Mouse (Mus musculus): ENCODE measurements around the gene Ntrk3. TPM values are rescaled to one million over a fixed set of nuclear protein-coding genes. Genes with fewer than 3 reads are reported as not detected.

The Ntrk3 gene
- polyA plus RNA-seq, 1 experiment from 2014 or later, result 3.0 TPM

DNA sequence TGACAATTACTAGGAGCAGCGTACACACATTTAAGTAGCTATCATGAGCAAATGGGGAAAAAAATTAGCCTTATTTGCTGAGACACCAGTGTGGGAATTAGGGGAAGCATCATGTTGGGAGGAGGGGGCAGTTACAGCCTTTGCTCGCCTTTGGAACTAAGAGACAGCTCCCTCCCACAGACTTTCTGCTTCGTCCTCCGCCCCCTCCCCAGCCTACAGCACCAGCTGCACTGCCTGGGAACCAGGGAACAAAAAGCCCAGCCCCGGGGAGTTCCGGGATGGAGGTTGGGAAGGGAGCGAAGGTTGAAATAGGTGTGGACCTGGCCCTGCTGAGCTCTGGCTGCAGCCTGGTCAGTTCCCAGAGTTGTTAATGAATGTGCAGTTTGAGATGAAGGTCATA is 151.9 kb downstream of the Ntrk3 start:
- Histone ChIP-seq H3K9ac (no peak overlapping the region), H3K4me3 (replicated peaks) (no peak overlapping the region), H3K27me3 (replicated peaks) (peaks cover 40% of the 10 kb centered on the region), H3K4me1 (no peaks in the 10 kb centered on the region), H3K9me3 (no peaks in the 10 kb centered on the region), H3K36me3 (no peaks in the 10 kb centered on the region), H3K27ac (no peak overlapping the region), H3K4me2 (no peak overlapping the region)
- ATAC-seq (ENCODE audit: insufficient read depth, low FRiP score, low read depth), result no peak
- WGBS, result 45% methylated on average over 7 of the region's 7 CpGs

DNA sequence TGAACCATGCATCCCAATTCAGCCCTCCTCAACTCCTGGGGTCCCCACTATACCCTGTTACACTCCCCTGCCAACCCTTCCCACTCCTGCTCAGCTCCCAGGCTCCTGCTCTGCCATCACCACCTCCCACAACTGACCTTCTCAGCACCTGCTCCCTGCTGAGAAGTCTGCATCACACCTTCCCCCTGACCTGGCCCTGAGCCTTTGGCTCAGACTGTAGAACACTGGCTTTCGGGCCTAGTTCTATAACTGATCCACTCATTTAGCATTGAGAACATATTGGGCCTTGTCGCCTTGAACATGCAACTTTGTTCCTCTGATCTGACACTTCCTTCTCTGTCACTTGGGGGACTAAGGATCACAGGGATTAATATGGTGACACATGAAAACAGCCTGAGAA is 152.9 kb downstream of the Ntrk3 start:
- WGBS, result 69% methylated on average over 2 of the region's 2 CpGs
- no peak for ATAC-seq (ENCODE audit: insufficient read depth, low FRiP score, low read depth)
- H3K4me3 ChIP-seq (replicated peaks), result no peak overlapping the region
- H3K9me3 ChIP-seq, result no peaks in the 10 kb centered on the region
- H3K4me2 ChIP-seq, result no peak overlapping the region
- H3K36me3 ChIP-seq, result no peaks in the 10 kb centered on the region
- H3K27me3 ChIP-seq (replicated peaks), result peaks cover 49% of the 10 kb centered on the region
- H3K4me1 ChIP-seq, result no peaks in the 10 kb centered on the region
- H3K27ac ChIP-seq, result no peak overlapping the region
- H3K9ac ChIP-seq, result no peak overlapping the region

DNA sequence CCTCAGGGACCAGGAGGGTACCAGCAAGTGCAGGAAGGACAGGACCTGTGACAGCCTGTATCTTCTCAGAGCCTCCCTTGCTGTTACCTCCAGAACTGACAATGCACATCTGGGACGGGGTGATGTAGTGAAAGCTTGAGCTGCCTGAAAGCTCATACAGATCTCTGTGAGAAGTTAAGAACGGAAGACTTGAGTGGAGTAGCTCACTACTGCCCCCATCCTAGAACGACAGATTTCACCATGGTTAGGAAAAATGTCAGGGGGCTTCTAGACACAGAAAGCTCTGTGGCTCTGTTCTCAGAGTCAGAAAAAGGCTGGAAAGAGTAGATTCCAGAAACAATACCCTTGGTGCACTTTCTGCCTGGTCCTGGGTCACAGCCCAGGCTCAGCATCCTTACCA is 153.3 kb downstream of the Ntrk3 start:
- Histone ChIP-seq H3K36me3 (no peaks in the 10 kb centered on the region), H3K9me3 (no peaks in the 10 kb centered on the region), H3K4me1 (no peaks in the 10 kb centered on the region), H3K4me2 (no peak overlapping the region), H3K27ac (no peak overlapping the region), H3K4me3 (replicated peaks) (no peak overlapping the region), H3K27me3 (replicated peaks) (peaks cover 53% of the 10 kb centered on the region), H3K9ac (no peak overlapping the region)
- ATAC-seq (ENCODE audit: insufficient read depth, low FRiP score, low read depth), result no peak
- 9% methylated on average over 3 of the region's 3 CpGs for WGBS

DNA sequence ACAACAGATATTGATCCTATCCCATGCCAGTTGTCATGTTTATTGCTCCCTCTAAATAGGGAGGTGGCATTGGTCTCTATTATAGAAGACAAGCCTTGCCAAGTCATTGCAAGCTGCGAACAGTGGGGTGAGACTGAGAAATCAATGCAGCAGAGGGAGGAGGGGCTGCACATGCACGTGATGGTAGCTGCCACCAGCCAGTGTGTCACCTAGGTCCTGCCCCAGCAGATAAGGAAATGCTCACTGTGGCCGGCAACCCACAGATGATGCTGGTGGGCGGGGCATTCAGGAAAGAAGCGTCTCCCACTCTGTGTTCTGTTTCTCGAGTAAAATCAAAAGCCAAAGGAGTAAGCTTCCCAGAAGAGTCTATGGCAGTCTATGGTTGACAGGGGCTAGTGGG is 154.1 kb downstream of the Ntrk3 start:
- Histone ChIP-seq H3K4me2 (no peak overlapping the region), H3K9ac (no peak overlapping the region), H3K9me3 (no peaks in the 10 kb centered on the region), H3K27me3 (replicated peaks) (peaks cover 60% of the 10 kb centered on the region), H3K4me3 (replicated peaks) (no peak overlapping the region), H3K36me3 (no peaks in the 10 kb centered on the region), H3K27ac (no peak overlapping the region), H3K4me1 (peaks cover 7% of the 10 kb centered on the region; the same call in 1 of the 2 replicates)
- ATAC-seq (ENCODE audit: insufficient read depth, low FRiP score, low read depth), result no peak
- 49% methylated on average over 6 of the region's 6 CpGs for WGBS

DNA sequence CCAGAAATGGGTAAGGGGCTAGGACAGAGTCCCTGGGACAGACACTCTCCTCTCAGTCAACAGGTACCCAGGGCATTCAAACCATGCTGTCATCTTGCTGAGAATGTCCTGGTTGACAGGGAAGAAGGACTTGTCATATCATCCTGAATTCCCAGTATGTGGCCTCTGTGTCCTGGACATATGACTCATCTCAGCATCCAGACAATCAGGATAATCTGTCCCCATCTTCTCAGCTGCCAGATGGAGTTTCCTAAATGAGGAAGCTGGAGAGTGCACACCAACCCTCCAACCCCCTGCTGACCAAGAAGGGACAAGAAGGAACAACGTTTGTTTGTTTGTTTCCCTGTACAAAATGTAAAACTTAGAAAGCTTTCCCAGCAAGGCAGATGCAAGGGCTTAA is 156.5 kb downstream of the Ntrk3 start:
- WGBS, result 52% methylated on average over 1 of the region's 1 CpGs
- no peak overlapping the region for H3K27ac ChIP-seq
- H3K4me3 ChIP-seq (replicated peaks), result no peak overlapping the region
- no peak for ATAC-seq (ENCODE audit: insufficient read depth, low FRiP score, low read depth)
- H3K4me2 ChIP-seq, result no peak overlapping the region
- no peaks in the 10 kb centered on the region for H3K9me3 ChIP-seq
- H3K36me3 ChIP-seq, result no peaks in the 10 kb centered on the region
- H3K9ac ChIP-seq, result no peak overlapping the region
- peaks cover 76% of the 10 kb centered on the region for H3K27me3 ChIP-seq (replicated peaks)
- H3K4me1 ChIP-seq, result peaks cover 11% of the 10 kb centered on the region; the same call in 1 of the 2 replicates

DNA sequence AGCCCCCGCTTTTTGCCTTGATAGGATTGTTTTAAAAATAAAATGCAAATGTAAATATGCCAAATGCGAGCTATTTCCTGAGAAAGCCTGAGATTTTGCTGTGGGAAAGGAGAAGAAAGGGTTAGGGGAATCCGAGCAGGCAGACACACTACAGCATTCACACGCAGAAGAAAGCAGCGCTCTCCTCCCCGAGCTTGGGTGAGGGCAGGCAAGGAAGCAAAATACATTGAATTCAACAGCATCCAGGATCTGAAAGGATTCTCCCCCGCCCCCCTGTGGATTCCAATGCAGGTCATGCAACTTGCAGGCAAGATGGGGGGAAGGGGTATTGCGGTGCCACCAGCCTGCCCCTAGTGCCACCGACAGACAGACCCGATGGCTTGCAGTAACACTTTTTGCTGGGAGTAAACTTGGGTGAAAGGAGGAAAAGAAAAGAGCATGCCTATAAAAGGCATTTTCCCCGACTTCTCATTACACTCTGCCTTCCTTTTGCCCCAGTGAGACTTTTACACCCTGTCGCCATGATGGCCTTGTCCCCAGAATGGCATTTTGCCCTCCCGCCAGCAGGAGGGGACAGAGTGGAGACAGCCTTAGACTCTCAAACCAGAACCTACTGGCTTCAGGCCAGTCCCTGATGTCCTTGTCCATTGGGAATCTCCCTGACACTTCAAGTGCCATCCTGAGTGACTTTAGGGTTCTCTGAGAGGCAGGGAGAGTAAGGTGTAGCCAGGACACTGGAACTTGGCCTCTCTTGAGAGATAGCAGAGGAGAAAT is 158.2 kb downstream of the Ntrk3 start:
- peak overlapping the region; percentile 51 for H3K4me3 ChIP-seq (replicated peaks)
- no peaks in the 10 kb centered on the region for H3K36me3 ChIP-seq
- H3K27ac ChIP-seq, result no peak overlapping the region
- no peak for ATAC-seq (ENCODE audit: insufficient read depth, low FRiP score, low read depth)
- H3K27me3 ChIP-seq (replicated peaks), result peaks cover 82% of the 10 kb centered on the region
- H3K4me1 ChIP-seq, result peaks cover 11% of the 10 kb centered on the region; the same call in 1 of the 2 replicates
- WGBS, result 3% methylated on average over 13 of the region's 13 CpGs
- no peak overlapping the region for H3K9ac ChIP-seq
- no peaks in the 10 kb centered on the region for H3K9me3 ChIP-seq
- peak overlapping the region; percentile 84 for H3K4me2 ChIP-seq

DNA sequence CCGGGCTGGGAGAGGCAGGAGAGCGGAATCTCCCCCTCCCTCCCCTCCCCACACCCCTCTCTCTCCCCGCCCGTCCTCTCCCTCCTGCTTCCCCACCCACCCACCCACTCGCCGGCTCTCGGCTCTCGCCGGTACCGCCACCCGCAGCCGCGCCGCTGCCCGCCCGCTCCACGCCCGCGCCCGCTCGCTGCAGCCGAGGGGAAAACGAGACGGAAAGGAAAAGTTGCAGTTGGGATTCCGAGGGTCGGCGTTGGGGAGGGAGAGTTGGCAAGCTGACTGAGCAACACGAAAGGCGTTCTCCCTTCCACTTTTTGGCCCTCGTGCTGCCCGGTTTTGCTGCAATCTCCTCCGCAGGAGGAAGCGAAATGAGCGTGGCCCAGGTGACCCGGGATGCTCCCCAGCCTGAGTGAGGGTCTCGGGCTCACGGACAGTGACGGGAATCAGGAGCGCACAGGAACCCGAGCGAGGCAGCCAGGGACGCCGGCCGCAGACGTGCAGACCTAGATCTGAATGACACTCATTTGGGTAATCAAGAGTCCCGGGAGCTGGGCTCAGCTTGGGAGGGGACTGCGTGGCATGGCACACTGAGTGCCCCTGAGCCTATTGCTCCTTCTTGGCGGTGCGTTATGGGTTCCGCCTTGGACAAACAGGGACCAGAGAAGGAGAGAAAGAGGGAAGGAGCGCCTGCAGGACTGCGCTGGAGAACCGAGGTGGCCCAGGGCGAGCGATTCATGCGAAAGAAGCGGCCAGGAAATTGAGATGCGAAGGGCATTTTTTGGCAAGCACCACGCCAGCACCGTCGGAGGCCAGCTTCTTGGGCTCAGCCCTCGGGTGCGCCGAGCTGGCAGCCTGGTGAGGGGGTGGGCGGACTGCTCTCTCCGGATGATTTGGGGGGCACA is 159.1 kb downstream of the Ntrk3 start:
- ATAC-seq (ENCODE audit: insufficient read depth, low FRiP score, low read depth), result no peak
- WGBS, result under 1% methylated on average over 52 of the region's 66 CpGs
- Histone ChIP-seq H3K4me2 (peak overlapping the region; percentile 84), H3K9ac (peak overlapping the region; percentile 22; the same call in 1 of the 2 replicates), H3K4me3 (replicated peaks) (peak overlapping the region; percentile 51), H3K4me1 (peaks cover 11% of the 10 kb centered on the region; the same call in 1 of the 2 replicates), H3K27me3 (replicated peaks) (peaks cover 75% of the 10 kb centered on the region), H3K36me3 (no peaks in the 10 kb centered on the region), H3K9me3 (no peaks in the 10 kb centered on the region), H3K27ac (no peak overlapping the region)

DNA sequence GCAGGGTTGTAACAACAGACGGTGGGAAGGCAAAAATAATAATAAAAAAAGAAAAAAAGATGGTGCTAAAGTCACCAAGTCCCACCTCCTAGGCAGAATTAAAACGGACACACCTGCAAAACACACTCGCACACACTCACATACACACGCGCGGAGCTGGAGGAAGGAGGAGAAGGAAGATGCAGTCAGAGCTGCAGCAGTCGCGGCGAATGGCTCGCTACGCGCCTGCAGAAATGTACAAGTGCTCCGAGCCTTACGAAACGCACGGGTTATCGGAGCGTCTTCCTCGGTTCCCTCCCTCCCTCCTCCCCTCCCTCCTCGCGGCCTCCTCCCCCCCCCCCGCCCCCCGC is 159.7 kb downstream of the Ntrk3 start:
- Histone ChIP-seq H3K27ac (no peak overlapping the region), H3K9me3 (no peaks in the 10 kb centered on the region), H3K36me3 (no peaks in the 10 kb centered on the region), H3K9ac (no peak overlapping the region), H3K4me3 (replicated peaks) (peak overlapping the region; percentile 51), H3K4me2 (peak overlapping the region; percentile 84), H3K27me3 (replicated peaks) (peaks cover 69% of the 10 kb centered on the region), H3K4me1 (peaks cover 11% of the 10 kb centered on the region; the same call in 1 of the 2 replicates)
- 0% methylated on average over 19 of the region's 23 CpGs for WGBS
- no peak for ATAC-seq (ENCODE audit: insufficient read depth, low FRiP score, low read depth)

DNA sequence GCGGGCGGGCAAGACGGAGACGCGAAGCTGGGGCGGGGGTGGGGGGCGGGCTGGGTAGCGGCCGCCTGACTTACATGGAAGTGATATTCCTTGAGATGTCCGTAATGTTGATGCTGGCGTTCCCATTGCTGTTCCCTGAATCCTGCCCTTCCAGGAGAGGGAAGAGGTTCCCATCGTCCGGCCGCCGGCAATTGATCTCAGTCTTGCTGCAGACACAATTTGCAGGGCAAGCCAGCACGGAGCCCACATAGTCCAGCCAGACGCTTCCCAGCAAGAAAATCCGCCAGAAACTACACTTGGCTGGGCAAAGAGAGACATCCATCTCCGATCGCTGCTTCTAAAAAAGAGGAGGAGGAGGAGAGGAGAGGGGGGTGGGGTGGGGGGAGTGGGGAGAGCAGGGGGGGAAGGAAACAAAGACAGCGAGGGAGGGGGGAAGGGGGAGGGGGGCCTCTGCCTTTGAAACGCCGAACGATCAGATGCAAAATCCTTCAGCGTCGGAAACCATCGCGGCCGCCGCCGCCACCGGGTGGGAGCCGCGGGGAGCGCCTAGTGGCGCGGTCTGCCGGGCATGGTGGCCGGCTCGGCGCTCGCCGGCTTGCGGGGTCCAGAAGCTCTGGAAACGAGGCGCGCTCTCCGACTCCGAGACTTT is 160.2 kb downstream of the Ntrk3 start:
- H3K4me2 ChIP-seq, result peak overlapping the region; percentile 84
- no peak overlapping the region for H3K9ac ChIP-seq
- no peak for ATAC-seq (ENCODE audit: insufficient read depth, low FRiP score, low read depth)

DNA sequence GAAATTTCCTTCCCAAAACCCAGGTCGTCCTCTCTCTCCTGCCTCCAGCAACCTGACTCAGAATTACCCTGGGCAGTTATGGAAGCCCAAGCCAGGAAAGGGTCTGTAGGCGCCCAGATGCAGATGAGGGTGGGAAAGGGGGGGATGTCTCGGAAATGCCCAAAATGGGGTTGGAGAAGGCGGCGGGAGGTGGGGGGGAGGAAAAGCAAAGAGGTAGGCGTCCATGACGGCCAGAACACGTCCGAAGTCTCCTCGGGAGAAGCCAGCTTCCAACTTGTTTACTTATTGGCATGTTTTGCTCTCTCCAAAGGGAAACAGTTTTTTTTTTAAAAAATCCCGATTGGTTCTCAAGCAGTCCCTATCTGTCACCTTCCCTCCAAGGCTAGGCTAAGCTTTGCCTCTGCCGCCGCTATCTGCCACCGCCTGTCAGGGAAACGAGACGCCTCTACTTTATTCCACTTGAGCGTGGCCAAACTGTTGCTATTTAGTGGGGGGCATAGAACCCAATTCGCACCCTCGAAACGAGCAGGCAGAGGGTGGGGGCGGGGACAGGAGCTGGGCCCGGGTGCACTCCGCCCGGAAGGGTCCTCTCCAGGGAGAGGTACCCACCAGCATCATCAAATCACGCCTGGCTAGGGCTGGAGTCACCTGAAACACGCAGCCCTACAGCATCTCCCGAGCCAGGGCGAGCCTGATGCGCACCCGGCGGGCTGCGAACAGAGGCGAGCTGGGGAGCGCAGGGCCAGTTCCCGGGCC is 160.9 kb downstream of the Ntrk3 start:
- ATAC-seq (ENCODE audit: insufficient read depth, low FRiP score, low read depth), result peak; percentile 59
- Histone ChIP-seq H3K4me2 (peak overlapping the region; percentile 84), H3K27me3 (replicated peaks) (peaks cover 59% of the 10 kb centered on the region), H3K4me3 (replicated peaks) (peak overlapping the region; percentile 51), H3K4me1 (peaks cover 11% of the 10 kb centered on the region; the same call in 1 of the 2 replicates), H3K27ac (no peak overlapping the region), H3K36me3 (no peaks in the 10 kb centered on the region), H3K9ac (no peak overlapping the region), H3K9me3 (no peaks in the 10 kb centered on the region)
- WGBS, result 2% methylated on average over 35 of the region's 35 CpGs

More for the DNA sequence above, 160.2 kb downstream of the Ntrk3 start:
- Histone ChIP-seq H3K27me3 (replicated peaks) (peaks cover 64% of the 10 kb centered on the region), H3K4me1 (peaks cover 11% of the 10 kb centered on the region; the same call in 1 of the 2 replicates), H3K9me3 (no peaks in the 10 kb centered on the region), H3K4me3 (replicated peaks) (peak overlapping the region; percentile 51), H3K27ac (no peak overlapping the region), H3K36me3 (no peaks in the 10 kb centered on the region)
- 1% methylated on average over 48 of the region's 49 CpGs for WGBS

DNA sequence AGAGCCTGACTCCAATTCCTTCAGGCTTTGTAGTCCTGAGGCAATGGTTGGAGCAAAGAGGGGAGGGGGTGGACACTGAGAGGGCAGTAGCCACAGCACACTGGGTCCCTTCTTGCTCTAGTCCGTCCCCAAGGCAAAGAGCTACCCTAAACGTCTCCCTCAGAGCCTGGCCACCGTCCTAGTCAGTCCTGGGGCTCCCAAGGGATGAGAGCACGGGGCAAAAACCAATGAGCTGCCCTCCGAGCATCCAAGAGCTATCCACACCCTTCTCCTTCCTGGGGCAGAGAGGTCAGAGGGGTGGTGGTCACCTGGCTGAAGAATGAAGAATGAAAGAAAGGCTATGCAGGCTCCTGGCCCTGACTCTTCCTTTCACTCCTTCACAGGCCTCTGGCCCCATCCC is 161.6 kb downstream of the Ntrk3 start:
- Histone ChIP-seq H3K4me3 (replicated peaks) (peak overlapping the region; percentile 51), H3K27me3 (replicated peaks) (peaks cover 52% of the 10 kb centered on the region), H3K9me3 (no peaks in the 10 kb centered on the region)

More for the DNA sequence above, 161.6 kb downstream of the Ntrk3 start:
- Histone ChIP-seq H3K4me1 (peaks cover 11% of the 10 kb centered on the region; the same call in 1 of the 2 replicates), H3K4me2 (peak overlapping the region; percentile 84), H3K27ac (no peak overlapping the region), H3K9ac (no peak overlapping the region), H3K36me3 (no peaks in the 10 kb centered on the region)
- ATAC-seq (ENCODE audit: insufficient read depth, low FRiP score, low read depth), result no peak
- 24% methylated on average over 5 of the region's 5 CpGs for WGBS
